Mouse (Mus musculus) spleen, adult 12 weeks (tissue): ENCODE measurements around the gene Hoxa7.

ENCODE experiments used
- DNase-seq: peaks from one replicate; pipeline ENCODE4 v3.0.0; 2022; ENCODE audit warnings: low spot score

Hoxa7 gene

DNA sequence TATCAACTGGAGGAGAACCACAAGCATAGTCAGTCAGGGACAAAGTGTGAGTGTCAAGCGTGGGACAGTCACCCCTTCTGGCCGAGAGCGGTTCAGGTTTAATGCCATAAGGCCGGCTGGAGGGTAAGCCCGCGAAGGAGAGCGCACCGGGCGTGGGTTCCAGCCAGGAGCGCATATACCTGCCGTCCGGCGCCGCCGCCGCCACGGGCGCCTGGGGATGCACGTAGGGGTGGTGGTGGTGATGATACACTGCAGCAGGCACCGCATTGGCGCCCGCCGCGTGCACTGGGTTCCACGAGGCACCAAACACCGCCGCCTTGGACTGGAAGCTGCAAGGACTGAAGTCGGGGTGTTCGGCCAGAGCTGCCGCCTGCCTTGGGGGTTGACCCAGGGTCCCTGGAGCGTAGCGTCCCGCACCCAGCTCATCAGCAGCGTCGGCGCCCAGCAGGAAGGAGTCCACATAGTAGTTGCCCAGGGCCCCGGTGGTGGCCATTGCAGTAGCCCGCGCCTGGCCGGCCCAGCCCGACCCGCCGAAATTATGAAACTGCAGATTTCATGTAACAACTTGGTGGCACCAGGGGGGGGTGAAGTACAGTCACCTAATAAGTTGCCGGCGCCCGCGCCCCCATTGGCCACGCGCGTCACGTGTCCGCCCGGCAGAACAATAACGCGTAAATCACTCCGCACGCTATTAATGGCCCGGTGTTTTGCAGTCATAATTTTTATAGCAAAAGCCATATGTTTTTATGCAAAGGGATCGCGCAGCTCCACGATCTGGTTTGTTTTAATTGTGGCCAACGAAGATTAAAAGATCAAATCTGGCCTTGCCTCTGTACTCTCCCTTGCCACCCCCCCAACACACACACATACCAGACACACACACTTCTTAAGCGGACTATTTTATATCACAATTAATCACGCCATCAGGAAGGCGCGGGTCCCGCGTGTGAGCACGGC, 4.2 kb upstream of the Hoxa7 start:
- no peak for DNase-seq

DNA sequence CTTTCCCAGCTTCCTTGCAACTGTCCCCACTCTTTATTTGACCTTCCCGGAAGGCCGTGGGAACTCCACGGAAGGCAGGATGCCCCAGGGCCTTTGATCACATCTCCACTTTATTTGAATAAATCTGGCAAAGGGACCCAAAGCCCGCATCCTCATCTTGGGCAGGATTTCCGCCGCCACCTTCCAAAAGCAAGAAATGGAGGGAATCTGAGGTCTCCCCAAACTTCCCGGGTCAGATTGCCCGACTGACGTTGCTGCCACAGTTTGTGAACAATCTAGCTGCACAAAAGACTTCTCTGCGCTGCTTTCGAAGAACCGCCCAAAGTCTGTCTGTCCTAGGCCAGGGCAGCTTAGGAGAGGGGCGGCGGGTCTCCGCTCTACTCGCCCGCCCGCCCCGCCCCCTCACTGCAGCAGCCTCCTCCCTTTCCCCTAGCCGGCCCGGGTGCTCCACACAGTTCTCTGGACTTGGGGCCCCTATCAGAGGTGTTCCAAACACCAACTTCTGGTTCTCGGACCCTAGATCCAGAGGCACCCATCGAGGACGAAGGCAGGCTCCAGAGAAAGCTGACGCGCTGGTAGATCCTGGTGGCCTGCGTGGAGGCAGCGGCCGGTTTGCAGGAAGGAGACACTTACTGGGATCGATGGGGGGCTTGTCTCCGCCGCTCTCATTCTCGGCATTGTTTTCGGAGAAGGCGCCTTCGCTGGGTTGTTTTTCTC, 3.4 kb upstream of the Hoxa7 start:
- DNase-seq, result no peak

DNA sequence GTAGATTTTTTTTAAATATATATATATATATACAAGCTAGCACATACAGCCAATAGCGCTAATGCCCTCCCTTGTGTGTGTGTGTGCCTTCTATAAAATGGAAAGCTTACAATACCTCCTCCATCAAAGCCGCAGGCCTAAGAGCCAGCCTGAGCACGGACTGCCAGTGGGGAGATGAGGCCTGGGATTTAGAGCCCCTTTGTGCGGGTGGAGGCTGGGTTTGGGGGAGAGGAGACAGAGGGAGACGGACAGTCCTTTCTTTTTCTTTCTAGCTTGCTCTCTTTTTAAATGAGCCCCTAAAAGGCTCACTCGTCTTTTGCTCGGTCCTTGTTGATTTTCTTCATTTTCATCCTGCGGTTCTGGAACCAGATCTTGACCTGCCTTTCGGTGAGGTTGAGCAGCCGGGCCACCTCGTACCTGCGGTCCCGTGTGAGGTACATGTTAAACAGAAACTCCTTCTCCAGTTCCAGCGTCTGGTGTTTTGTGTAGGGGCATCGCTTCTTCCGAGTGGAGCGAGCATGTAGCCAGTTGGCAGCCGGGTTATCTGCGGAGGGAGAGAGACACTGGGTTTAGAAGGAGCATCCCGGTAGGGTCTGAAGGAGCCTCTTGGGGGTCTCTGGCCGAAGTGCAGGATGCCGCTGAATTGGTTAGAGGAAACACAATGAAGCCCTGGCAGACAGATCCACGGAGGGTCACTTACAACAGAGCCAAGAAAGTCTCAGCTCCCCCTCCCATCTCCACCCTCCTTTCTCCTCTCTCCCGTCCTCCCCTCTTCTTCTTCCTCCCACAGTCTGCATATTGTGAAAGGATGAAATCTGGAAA, 2.5 kb upstream of the Hoxa7 start:
- DNase-seq, result no peak

DNA sequence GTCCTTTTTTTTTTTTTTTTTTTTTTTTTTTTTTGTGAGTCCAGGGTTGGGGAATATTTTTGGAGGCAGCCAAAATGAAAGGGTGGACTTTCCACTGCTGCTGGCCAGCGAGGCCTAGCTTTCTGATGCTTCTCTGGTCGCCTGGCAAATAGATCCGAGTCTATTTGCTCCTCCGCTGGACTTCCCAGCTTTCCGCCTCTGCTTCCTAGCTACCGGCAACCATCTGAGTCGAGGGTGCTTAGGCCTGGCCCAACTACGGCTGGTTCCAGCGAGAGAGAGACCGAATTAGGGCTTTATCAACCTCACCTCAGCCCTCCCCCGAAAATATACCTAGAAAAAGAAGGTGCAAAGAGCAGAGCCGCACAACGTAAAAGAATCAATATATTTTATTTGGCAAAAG, 1.1 kb upstream of the Hoxa7 start:
- no peak for DNase-seq

DNA sequence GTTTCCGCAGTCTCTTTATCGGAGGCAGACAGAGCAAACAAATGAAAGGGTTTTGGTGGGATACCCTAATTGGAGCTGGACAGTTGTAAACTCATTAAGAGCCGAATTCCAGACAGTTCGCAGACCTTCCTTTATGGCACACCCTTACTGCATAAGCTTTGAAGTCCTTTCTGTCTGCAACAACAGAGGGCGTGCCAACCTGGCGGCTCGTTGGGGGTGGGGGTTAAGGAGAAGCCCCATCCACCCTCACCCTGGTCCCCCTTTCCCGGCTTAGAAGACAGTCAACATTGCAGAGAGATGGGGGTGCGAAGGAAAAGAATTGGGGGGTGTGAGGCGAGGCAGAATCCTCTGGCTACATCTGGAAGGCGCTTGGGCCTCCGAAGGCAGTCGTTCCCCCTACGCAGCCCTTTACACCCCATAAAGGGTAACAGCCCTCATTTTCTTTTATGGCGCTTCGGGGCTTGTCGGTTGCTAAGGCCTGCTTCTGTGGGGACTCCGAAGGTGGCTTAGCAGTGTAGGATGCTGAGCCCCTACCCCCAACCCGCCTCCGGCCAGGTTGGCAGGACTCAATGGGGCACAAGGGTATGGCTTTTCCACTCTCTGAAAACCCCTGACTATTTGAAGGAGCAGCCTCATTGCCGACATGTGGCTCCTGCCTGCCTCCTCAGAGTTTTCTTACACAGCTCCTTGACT, 485 bp upstream of the Hoxa7 start:
- no peak for DNase-seq

DNA sequence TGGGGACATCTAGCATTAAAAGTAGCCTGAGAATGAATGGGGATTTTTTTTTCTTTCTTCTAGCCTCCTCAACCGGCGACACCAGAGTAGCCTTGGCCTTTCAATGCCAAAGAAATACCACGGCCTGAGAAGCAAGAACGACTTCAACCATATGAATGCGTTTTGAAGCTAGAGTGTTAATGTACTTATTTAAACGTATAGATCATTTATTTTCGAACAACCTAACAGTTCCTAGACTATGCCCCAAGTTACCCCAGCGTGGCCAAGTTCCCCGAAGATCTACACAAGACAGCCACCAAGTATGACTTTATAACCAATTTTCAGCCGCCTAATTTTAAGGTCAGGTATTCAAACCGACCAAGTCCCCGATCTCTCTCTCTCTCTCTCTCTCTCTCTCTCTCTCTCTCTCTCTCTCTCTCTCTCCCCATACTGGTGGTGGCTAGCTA, 766 bp downstream of the Hoxa7 start:
- DNase-seq, result no peak

DNA sequence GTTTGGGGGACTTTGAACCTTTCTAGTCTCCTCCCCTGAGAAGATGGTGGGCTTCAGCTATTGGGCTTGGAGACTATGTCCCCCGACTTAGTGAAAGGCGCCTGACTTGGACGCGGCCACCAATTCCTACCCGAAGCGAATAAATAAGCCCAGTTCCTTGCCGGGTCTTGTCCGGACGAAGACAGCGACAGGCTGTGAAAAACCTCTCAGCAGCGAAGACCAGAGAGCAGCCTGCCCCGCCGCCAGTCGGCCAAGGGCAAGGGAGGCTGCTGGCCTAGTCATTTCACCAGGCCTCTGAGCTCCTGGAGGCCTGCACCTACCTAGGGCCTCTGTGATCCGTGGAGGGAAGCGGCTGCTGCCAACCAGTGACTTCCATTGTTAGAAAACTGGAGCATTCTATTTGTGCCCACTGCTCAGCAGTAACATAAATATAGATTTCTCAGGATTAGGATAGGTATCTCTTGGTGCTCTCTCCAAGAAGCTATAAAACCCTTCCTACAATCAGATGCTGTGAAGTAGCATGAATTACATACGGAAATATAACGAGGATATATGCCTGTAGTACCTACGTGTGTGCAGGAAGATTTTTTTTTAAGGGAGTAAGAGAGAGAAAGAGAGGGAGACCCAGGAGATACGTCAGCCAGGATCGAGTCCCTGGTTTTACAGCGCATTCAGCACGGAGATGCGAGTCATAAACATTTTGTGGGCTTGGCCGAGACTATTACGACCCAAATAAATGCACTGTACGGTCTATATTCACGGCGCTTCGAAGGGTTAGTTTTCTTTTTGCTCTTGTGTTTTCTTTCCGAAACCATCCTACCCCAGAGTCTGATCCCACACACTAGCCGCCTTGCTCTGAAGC, 1.4 kb downstream of the Hoxa7 start:
- DNase-seq, result no peak

DNA sequence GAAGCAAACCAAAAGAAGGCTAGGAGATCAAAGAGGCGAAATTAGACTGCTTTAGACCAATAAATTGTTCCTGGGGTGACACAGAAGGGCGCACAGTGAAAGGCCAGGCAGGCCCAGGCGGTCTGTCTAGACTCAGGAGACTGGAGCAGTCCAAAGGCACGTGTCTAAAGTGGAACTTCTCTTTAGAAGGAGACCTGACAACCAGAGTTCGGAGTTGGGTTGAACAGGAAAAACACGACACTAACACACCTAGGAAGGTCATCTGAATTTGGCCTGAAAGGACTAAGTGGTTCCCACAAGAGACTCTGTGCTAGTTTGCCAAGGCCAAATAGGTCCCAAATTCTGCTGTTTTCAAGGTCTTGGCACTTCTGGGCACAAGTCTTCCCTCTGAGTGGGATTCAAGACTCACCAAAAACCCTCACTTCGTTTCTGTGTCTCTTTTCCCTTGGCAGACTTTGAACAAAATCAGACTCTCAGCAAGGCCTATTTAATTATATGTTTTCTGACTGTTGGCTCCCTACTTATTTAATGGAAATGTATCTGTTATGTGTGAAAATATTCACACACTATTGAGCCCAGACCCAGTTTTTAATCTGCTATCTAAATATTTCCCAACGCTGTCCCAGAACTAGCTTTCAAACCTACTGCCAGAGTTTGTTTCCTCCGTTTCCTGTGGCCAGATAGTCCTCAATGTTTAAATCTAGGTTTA, 2.3 kb downstream of the Hoxa7 start:
- no peak for DNase-seq

DNA sequence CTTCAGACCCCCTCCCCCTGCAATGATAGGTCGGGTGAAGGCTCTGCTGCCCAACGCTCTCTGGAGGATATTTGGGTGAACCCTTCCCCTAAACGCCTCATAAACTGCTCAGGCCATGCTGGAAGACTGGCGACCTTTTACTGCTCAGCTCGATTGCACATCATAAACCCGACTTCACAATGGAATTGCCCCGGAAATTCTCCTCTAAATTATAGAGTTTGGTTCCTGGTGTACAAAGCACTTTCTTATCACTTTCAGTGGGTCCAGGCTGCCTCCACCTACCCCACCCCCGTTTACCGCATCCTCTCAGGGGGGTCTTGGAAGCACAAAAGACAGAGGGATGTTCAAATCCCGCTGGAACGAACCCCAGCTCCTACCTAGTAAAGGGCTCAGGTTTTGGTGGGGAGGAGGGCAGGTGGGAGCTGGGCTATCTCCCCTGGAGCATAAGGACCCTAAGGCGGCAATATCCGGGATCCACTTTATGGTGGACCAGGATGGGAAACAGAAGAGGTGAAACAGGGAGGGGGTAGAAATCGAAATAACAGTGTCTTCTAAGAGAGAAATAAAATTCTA, 2.9 kb downstream of the Hoxa7 start:
- DNase-seq, result no peak

DNA sequence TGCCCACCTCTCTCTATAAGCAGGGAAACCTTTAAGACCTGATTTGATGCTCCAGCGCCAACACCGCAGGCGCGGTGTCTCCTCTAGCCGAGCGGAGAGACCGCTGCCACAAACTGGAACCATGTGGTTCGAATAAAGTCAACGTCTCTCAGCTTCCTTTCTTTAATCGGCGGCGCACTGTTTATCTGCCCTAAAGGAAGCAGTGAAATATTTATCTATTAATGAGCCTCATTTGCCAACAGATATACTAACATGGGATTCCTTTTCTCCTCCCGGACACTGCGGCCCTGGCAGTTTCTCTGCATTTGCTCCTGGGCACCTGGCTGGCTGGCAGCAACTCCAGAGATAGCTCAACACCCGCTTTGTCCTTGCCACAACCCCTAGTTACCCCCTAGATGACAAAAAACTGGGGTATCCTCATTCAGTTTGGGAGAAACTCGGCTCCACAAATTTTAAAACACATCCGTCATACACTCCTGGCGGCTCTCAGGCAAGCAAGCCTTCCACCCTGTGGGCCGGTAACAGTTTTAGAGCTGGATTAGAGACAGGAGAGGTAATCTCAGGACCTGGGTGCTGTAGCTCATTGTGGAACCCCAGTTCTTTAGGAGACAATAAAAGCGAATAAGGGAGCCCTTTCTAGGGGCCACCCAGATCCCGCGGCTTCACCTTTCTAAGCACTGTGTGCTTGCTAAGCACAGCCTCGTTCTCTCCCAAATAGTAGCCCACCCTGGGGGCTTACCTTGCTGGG, 3.6 kb downstream of the Hoxa7 start:
- no peak for DNase-seq

DNA sequence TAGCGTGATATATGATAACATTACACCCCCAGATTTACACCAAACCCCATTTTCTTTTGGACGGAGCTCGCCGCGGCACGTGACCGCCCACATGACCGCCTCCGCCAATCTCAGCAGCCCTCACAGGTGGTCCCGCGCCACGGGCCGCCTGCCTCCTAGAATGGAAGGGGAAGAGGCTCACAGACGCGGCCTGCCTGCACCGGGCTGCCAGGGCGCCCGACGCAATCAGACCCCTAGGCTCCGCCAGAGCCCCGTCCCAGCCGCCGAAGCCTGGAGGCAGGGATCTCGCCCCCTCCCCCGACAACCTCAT, 4.2 kb downstream of the Hoxa7 start:
- DNase-seq, result no peak

DNA sequence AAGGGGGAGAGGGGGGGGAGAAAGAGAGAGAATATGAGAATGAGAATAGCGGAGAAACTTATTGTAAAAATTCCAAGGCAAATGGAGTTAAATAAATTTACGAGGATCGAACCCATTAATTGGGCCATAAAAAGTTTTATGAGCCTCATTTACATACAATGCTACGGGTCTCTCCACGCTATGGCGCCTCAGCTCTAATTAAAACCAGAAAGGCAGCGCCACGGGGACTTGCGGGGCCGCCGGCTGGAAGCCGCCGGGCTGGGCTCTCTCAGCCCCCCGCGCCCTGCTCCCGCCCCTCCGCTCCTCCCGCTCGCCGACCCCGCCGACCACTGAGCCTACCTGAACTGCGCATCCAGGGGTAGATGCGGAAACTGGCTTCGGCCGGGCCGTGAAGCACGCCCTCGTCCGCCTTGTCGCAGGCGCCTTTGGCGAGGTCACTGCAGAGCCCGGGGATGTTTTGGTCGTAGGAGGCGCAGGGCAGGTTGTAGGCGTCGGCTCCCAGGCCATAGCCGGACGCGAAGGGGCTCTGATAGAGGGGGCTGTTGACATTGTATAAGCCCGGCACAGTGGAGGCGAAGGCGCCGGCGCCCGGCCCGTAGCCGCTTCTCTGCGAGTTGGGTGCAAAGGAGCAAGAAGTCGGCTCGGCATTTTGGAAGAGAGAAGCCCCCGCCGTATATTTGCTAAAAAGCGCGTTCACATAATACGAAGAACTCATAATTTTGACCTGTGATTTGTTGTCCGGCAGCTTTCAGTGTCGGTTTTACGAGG, 4.8 kb downstream of the Hoxa7 start:
- DNase-seq, result no peak

DNA sequence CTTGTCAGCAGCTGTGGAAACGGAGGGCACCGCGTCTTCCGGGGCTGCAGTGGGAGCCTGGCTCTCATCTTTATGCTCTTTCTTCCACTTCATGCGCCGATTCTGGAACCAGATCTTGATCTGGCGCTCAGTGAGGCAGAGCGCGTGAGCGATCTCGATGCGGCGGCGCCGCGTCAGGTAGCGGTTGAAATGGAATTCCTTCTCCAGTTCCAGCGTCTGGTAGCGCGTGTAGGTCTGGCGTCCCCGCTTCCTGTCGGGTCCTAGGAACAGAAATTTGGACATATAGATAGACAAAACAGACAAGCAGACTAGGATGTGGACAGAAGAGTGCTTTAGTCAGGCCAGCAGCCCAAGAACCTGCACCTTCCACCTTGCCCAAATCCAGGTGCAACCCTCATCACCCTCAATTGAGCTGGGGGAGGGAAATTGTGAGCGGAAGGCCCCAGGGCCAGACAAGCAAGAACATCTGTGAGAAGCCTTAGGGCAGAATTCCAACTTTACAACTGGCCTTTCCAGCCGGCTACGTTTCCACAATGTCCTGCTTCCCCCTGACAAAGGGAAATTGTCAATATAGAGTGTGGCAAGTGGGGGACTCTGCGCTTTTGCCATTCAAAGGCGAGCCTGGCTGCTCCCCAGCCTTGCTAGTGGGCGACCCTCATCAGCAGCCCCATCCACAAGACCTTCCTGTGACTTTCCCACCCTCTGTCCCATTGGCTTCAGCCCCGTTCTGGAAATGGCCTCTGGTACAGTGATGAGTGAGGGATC, 5.7 kb downstream of the Hoxa7 start:
- DNase-seq, result no peak

DNA sequence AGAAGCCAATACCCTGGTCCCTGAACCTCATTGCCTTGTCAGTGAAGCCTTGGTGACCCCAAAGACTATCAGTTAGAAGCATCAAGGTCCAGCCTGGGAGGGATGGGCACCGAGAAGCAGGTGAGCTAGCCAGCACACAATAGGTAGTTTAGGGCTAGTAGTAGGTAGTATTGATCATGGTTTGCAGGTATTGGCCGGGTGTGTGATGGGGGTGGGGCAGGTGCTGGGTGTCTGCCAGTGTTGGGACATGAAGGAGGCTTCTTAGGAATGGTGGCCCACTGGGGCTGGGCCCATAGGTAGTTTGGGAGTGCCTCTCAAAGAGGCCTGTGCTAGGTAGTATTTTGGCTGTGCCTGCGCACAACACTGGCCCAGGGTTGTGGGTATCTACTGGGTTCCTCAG, 6.6 kb downstream of the Hoxa7 start:
- DNase-seq, result no peak

DNA sequence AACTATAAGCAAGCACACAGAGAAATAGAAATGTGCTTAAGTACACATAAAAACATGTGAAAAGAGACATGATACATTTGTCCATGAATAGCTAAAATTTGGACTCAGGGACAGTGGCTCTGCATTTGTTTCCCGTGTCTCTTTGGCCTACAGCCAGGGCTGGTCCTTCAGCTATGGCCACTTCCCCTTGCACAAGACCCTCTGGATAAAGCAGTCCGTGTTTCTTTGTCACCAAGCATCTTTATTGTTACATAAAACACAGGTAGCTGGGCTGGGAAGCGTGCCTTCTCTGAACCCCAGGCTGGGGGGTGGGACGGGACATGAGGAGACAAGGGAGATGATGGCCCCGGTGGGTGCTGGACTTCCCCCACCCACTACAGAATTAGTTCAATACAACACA, 7.4 kb downstream of the Hoxa7 start:
- no peak for DNase-seq

DNA sequence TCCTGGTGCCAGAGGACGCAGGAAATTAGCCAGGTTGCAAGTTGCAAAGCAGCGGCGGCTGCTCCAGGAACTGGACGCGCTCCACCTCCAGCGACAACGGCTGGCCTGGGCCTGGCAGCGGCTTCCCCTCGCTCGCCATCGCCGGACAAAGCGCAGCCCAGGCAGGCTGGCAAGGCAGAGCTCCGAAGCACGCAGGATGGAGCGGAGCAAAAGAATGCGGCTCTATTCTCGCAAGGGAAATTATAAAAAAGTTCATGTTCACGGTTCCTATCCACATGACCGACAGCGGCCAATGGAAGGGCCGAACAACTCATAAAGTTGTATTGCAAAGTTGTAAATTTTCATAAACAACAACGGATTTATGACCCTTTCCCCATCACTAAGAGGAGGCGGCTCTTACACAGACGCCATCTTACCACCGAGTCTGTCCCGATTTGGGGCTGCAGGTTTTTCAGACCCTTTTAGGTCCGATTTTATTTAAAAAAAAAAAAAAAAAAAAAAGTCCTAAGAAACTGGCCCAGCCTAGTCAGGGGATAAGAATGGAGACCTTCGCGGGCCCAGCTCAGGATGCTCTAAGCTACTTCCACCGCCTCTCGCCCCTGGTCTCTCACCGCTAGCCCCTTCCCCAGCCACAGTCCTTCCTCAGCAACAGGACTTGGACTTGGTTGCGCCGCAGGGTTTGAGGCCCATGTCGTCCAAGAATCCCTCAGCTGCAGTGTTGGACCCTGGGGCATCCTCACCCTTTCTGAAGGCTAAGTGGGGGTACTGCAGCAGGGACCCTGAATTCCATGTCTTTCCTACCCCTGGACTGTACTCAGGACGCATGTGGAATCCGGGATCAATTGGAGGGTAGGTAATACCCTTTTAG, 8.3 kb downstream of the Hoxa7 start, which contains the start of the genes Hoxa3 and Gm28308:
TSS of gene Hoxa3 (minus strand) at position 218 of the 868 bp plus-strand sequence.
TSS of gene Gm28308 (minus strand) at position 221 of the 868 bp plus-strand sequence.
- no peak for DNase-seq
